Mouse (Mus musculus) embryonic fibroblast, embryonic 13.5 days (primary cell): Measurements from ENCODE around the gene Fkbpl. TPM values are rescaled to one million over a fixed set of nuclear protein-coding genes. Genes with fewer than 3 reads are reported as not detected.
A peak's percentile ranks its signal among the peaks of the same experiment; 100 is the strongest.

Experiments used
- H3K27ac ChIP-seq: 2 replicates; pipeline ENCODE4 v1.5.1; 2012; ENCODE audit warnings: low read length, control low read depth, inconsistent platforms; ENCODE audit not compliant: insufficient read depth
- H3K4me1 ChIP-seq: 2 replicates; pipeline ENCODE4 v1.6.1; 2011; ENCODE audit warnings: low read length; ENCODE audit not compliant: control insufficient read depth, insufficient read depth
- H3K4me3 ChIP-seq: 2 replicates; pipeline ENCODE4 v1.5.1; 2011; ENCODE audit warnings: mild to moderate bottlenecking, control low read depth, low read length; ENCODE audit not compliant: insufficient read depth
- CTCF ChIP-seq: IDR thresholded peaks from 2 replicates; pipeline ENCODE4 v1.5.1; 2011; ENCODE audit warnings: mild to moderate bottlenecking, control low read depth, low read length, moderate library complexity, borderline replicate concordance; ENCODE audit not compliant: insufficient read depth
- POLR2A ChIP-seq: IDR thresholded peaks from 2 replicates; pipeline ENCODE4 v1.6.1; 2011; ENCODE audit warnings: low read depth, mild to moderate bottlenecking, control low read depth, low read length, moderate library complexity
- polyA plus RNA-seq: library from polyadenylated mRNA; stranded (reverse); fragments of >200 nt; gene quantifications from 2 replicates; pipeline ENCODE4 v1.2.4, GENCODE M21; 2011; ENCODE audit warnings: low read depth; ENCODE audit not compliant: missing spikeins, insufficient read length

The Fkbpl gene
- polyA plus RNA-seq, 1 experiment, result 20.2 TPM

DNA sequence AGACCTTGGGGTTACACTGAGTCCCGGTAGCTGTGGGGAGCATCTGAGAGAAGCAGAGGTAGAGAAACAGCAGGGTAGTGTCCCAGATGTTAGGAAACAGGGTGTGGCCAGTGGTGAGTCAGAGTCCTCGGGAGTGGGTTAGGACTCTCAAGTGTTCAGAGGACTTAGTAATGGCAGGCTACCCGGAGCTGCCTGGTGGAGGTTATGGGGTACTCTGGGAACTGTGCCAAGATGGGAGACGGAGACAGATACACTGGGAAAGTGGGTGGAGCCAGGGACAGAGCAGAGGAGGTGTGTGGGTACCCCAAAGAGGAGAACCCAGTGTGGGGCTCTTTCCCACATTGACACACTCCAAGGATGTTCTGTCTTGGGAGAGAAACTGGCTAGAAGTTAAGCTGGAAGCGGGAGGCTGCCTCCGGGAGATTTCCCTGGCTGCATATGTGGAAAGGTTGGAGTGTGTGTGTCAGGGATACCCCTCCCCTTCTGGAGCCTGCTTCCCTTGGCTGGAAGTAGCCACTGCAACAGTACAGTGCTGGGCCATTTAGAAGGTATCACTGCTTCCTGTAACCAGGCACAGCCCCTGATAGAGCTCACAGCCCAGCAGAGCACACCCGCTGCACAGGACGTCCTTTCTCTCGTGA is 39.8 kb downstream of the Fkbpl start:
- no peak for TF ChIP-seq POLR2A
- TF ChIP-seq CTCF, result no peak
- Histone ChIP-seq H3K27ac (peak overlapping the region; percentile 17; the same call in 1 of the 2 replicates), H3K4me3 (no peak overlapping the region), H3K4me1 (peaks cover 19% of the 10 kb centered on the region; the same call in 1 of the 2 replicates)

- H3K27ac ChIP-seq, result peak overlapping the region; percentile 17
- peaks cover 19% of the 10 kb centered on the region; the same call in 1 of the 2 replicates for H3K4me1 ChIP-seq
- H3K4me3 ChIP-seq, result no peak overlapping the region
- no peak for TF ChIP-seq POLR2A
- no peak for TF ChIP-seq CTCF
Measured at GRCm38 (mm10) chr17:34685120-34686110, 40.9 kb downstream of the Fkbpl start.

DNA sequence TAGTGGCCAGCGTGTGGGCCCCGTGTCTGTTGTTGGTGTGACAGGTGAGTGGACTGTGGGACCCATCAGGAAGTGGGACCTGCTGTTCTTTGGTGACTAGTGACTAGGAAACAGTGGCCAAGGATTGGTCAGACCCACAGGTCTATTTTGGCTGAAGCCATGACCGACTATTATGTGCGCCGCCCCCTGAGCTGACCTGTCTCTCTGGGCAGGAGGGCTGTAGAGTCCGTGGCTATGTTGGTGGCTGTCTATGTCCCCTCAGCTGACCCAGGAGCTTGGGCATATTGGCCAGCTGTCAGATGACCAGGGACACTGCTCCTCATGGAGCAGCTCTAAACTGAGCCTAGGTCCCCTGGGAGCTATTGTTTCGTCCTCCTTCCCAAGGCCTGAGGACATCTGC is 44.3 kb downstream of the Fkbpl start:
- H3K4me3 ChIP-seq, result no peak overlapping the region
- TF ChIP-seq POLR2A (no peak), CTCF (no peak)
- H3K4me1 ChIP-seq, result peaks cover 14% of the 10 kb centered on the region; the same call in 1 of the 2 replicates
- H3K27ac ChIP-seq, result no peak overlapping the region

DNA sequence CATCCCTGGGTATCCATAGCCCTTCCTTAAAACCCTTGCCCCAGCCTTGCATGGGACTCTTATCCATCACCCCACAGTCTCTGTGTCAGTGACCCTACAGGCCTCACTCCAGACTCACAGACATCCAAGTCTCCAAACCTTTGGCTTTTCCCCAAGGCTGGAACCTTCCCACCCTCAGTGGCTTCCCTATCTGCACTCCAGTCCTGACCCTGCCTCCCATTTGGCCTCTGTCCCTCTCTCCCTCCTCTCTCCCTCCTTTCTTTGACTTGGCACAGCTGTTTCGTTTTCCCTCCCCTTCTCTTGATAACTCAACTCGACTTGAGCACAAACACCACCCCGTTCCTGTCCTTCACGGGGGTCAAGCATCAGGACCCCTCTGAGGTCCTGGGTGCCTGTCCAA is 45.9 kb downstream of the Fkbpl start:
- no peak overlapping the region for H3K4me3 ChIP-seq
- no peak overlapping the region for H3K27ac ChIP-seq
- TF ChIP-seq POLR2A (no peak), CTCF (no peak)
- H3K4me1 ChIP-seq, result peaks cover 2% of the 10 kb centered on the region; the same call in 1 of the 2 replicates

DNA sequence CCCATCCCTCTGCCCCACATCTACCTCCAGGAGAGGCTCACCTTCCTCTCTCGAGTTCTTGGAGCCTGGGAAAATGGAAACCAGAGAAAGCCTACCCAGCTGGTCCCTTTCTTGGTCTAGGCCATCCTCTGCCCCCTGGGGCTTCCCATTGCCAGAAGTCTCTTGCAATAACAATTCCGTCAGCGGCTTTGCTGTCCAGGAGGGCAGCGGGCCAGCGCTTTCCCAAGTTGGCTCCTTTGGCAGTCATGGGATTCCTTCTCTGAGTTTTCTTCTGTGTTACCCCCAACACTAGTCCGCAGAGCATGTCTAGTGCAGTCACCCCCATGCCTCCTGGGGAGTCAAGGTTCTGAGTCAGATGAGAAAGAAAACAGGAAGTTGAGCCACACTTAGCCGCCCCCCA is 48.3 kb downstream of the Fkbpl start:
- Histone ChIP-seq H3K27ac (no peak overlapping the region), H3K4me3 (no peak overlapping the region), H3K4me1 (no peaks in the 10 kb centered on the region; the same call in 1 of the 2 replicates)
- TF ChIP-seq CTCF (no peak), POLR2A (no peak)

Other genes starting within 250 kb of the Fkbpl start
- gene BC051142, start 245.9 kb upstream of the Fkbpl start, polyA plus RNA-seq, result not detected in 2 replicates
- gene Btnl4, start 167.4 kb upstream of the Fkbpl start, polyA plus RNA-seq, result not detected in 2 replicates
- not detected in 2 replicates for gene Btnl6, start 127.4 kb upstream of the Fkbpl start, polyA plus RNA-seq
- 0.28 and 0.56 TPM in 2 replicates for gene Notch4, start 80.5 kb upstream of the Fkbpl start, polyA plus RNA-seq
- gene Gpsm3, start 55.0 kb upstream of the Fkbpl start, polyA plus RNA-seq, result 0.99 and 1.0 TPM in 2 replicates
- gene Pbx2, start 53.5 kb upstream of the Fkbpl start, polyA plus RNA-seq, result 38.2 and 43.9 TPM in 2 replicates
- gene Ager, start 46.9 kb upstream of the Fkbpl start, polyA plus RNA-seq, result 0.70 and 0.83 TPM in 2 replicates
- 34.1 and 41.0 TPM in 2 replicates for gene Rnf5, start 41.1 kb upstream of the Fkbpl start, polyA plus RNA-seq
- gene Agpat1, start 40.5 kb upstream of the Fkbpl start, polyA plus RNA-seq, result 97.5 and 109 TPM in 2 replicates
- gene Egfl8, start 28.8 kb upstream of the Fkbpl start, polyA plus RNA-seq, result 0.48 and 0.51 TPM in 2 replicates
- gene Ppt2, start 16.3 kb upstream of the Fkbpl start, polyA plus RNA-seq, result 28.2 and 32.3 TPM in 2 replicates
- gene Prrt1, start 15.2 kb upstream of the Fkbpl start, polyA plus RNA-seq, result 0.53 TPM in 1 of 2 replicates, not detected in the other
- gene Atf6b, start 2.4 kb downstream of the Fkbpl start, polyA plus RNA-seq, result 65.2 and 83.8 TPM in 2 replicates
- gene Tnxb, start 25.8 kb downstream of the Fkbpl start, polyA plus RNA-seq, result 0.19 and 0.20 TPM in 2 replicates
- gene C4b, start 99.1 kb downstream of the Fkbpl start, polyA plus RNA-seq, result 0.58 and 2.1 TPM in 2 replicates
- gene Cyp21a1, start 159.8 kb downstream of the Fkbpl start, polyA plus RNA-seq, result not detected in 2 replicates
- gene Stk19, start 192.2 kb downstream of the Fkbpl start, polyA plus RNA-seq, result 17.9 and 19.2 TPM in 2 replicates
- gene Dxo, start 192.3 kb downstream of the Fkbpl start, polyA plus RNA-seq, result 21.9 and 25.0 TPM in 2 replicates
- gene Skiv2l, start 205.4 kb downstream of the Fkbpl start, polyA plus RNA-seq, result 25.6 and 27.7 TPM in 2 replicates
- 31.5 and 34.7 TPM in 2 replicates for gene Nelfe, start 205.6 kb downstream of the Fkbpl start, polyA plus RNA-seq
- 0.26 TPM in 1 of 2 replicates, not detected in the other for gene Cfb, start 217.8 kb downstream of the Fkbpl start, polyA plus RNA-seq
- gene Zbtb12, start 234.7 kb downstream of the Fkbpl start, polyA plus RNA-seq, result 12.3 and 16.2 TPM in 2 replicates
- 0.58 TPM in 1 of 2 replicates, not detected in the other for gene Gm20547, start 237.3 kb downstream of the Fkbpl start, polyA plus RNA-seq